Mouse (Mus musculus) adrenal gland, adult 10 weeks (tissue): ENCODE results near the gene Med7. TPM values are rescaled to one million over a fixed set of nuclear protein-coding genes. Genes with fewer than 3 reads are reported as not detected.

Source experiments
- polyA plus RNA-seq: library from polyadenylated mRNA; stranded (reverse); fragments of 350-450 nt; fragmentation: Illumina TruSeq; extraction: RNeasy Lipid Tissue Mini Kit (QIAGEN cat#74804); gene quantifications from one replicate; pipeline ENCODE4 v1.2.3, GENCODE M21; 2014; ENCODE audit warnings: low read depth, low replicate concordance

Gene Med7
- 145 TPM for polyA plus RNA-seq

DNA sequence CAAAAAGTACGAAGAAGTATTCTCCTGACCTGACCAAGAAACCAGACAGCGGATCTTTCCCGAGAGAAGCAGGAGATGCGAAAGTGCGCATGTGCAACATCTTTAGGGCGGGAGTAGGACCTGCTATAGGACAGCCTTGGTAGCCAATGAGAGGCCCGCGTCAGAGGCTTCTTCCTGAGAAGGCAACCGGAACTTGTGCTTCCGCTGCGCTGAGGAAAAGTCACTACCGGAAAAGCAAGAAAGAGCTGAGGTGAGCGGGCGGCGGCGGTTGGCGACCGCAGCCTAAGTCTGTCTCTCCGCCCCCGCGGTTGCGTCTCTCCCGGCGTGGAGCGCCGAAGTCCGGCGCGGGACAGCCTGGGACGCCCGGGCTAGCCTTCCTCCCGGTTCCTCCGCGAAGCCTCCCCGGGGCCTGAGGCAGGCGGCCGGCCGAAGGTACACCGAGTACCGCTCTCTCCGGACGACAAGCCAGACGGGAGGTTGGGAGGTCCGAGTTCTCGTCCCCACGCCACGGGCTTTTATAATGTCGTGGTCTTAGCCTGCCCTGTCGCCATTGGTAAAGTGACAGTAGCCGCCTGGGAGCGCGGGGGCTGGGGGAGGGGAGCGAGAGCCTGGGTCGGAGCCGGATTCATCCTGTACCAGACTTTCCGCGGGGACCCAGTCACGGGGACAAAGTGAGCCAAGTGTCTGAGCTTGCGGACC lies at the start of gene Med7:
Gene Med7, plus strand, starts transcription at position 166 of the 699 bp plus-strand sequence.

DNA sequence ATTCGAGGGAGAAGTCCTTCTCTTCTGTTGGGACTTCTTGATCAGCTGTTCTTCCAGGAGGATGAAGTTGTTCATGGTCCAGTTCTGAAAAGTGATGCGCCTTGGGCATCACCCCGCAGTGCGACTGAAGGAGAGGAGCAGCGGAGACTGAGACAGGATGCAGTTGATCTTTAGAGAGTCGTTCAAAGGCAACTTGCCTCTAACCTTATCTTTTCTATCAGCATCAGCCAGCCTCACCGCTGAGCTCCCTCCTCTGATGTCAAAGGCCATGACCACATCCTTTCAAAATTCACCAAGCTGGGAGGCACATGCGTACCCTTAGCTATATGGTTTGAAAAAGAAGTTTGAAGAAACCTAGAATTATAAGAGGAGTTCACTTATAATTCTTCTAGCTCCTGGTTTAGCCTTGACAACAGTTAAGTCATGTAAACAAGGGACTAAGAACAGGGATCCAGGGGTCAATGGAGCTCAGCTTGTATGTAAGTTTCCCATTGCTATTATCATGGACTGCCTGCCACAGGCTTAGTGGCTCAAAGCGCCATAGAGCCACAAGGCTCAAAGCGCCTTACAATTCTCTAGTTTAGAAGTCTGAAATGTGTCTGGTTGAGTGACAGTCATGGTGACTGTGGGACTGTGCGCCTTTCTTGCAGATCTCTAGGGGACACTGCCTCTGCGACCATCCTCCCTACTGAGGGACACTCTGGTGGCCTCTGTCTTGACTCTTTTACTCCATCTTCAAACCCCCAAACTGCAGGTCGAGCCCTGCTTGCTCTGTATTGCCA lies 47.2 kb upstream of the Med7 start, which contains the start of gene Itk:
Gene Itk, minus strand, starts transcription at position 180 of the 782 bp plus-strand sequence.

DNA sequence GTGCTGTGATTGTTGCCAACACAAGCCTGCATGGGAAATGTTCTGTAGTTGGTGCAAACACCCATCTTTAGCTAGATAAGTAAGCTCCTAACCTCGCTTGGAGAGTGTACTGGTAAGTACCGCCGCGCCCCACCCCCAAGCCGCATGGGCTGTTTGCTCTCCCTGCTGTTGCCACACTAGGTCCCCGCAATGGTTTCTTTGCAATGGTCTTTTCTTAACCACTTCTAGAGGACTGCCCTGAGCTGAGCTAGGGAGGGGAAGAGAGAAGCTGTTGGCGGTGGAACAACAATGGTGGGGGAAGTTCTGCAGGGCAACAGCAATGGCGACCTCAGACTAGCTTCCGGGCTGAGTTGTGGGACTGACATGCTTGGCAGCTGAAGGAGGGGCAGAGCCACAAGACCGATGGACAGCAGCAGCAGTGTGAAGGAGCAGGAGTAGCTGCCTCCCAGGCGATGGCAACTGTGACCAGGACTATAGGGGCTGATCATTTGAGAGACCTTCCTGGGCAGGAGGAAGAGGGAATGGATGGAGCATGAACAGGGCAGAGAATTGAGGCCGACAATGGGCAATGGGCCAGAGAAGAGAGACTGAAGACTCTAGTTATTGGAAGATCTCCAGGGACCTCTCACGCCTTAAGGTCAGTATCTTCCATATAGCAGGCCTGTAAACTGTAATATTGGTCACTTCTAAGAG lies 40.4 kb upstream of the Med7 start, which contains the start of gene Fam71b:
Gene Fam71b, plus strand, starts transcription at position 393 of the 693 bp plus-strand sequence.

DNA sequence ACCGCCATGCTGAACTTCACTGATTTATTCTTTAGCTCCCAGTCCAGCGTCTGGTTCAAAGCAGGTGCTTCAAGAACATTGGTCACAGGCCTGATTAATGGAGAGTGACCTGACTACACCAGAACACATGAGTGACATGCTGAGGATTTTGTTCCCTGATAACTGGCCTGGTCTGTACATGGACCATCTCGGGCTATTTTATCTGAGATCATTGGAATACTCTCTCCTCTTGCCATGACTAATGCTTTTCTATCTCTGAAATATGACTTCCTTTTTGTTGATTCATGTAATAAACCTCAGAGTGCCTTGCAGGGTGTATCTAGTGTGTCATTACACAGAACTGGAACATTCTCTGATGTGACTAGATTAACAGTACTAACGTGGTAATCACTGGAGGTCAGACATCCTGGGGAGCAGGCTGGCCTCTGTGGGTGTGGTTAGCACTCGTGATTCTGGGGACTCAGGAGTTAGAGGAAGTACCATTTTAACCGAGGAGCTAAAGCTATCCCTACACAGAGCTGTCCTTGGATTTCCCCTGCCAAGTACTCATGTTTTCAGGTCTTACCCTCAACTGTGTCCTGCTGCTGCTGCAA lies 17.8 kb downstream of the Med7 start, which contains the start of gene Havcr2:
Gene Havcr2, plus strand, starts transcription at position 483 of the 593 bp plus-strand sequence.

Other genes with a start within 250 kb of the Med7 start
- gene Fndc9, start 201.4 kb upstream of the Med7 start, polyA plus RNA-seq: not detected
- gene Cyfip2, start 124.1 kb upstream of the Med7 start, polyA plus RNA-seq: 88.9 TPM
- 0.23 TPM for gene Itk, start 47.4 kb upstream of the Med7 start, polyA plus RNA-seq
- gene Fam71b, start 40.4 kb upstream of the Med7 start, polyA plus RNA-seq: not detected
- gene Havcr2, start 18.0 kb downstream of the Med7 start, polyA plus RNA-seq: 4.0 TPM
- not detected for gene Gm12169, start 87.3 kb downstream of the Med7 start, polyA plus RNA-seq
- gene BC053393, start 134.6 kb downstream of the Med7 start, polyA plus RNA-seq: not detected
- gene Dppa1, start 192.3 kb downstream of the Med7 start, polyA plus RNA-seq: not detected